Mouse (Mus musculus) forebrain, embryonic 16.5 days (tissue): Measurements from ENCODE around the gene Olfr319. TPM values are rescaled to one million over a fixed set of nuclear protein-coding genes. Genes with fewer than 3 reads are reported as not detected.
A peak's percentile ranks its signal among the peaks of the same experiment; 100 is the strongest.
"Not testable (repeated sequence)": the region's sequence is repeated elsewhere in the genome, so short reads cannot be mapped to it uniquely, and the experiment has no call there.

Experiments
- ATAC-seq: fragments of 200-750 bp; cut with Nextera tagmentation; 2 replicates; pipeline ENCODE4 v1.8.0; 2017; ENCODE audit warnings: mild to moderate bottlenecking, moderate library complexity
- H3K27ac ChIP-seq: fragments of 300-500 bp; sonication (generic); 2 replicates; pipeline ENCODE4 v1.5.1; 2014; ENCODE audit warnings: low read length, control low read depth
- H3K27me3 ChIP-seq: fragments of 300-500 bp; sonication (generic); replicated peaks from 2 replicates; pipeline ENCODE4 v1.6.1; 2014; ENCODE audit warnings: low read length; ENCODE audit not compliant: control insufficient read depth, insufficient read depth
- H3K36me3 ChIP-seq: fragments of 300-500 bp; sonication (generic); 2 replicates; pipeline ENCODE4 v1.6.1; 2014; ENCODE audit not compliant: control insufficient read depth, insufficient read depth
- H3K4me1 ChIP-seq: fragments of 300-500 bp; sonication (generic); replicated peaks from 2 replicates; pipeline ENCODE4 v1.6.1; 2014; ENCODE audit warnings: low read length; ENCODE audit not compliant: control insufficient read depth, insufficient read depth
- H3K4me2 ChIP-seq: fragments of 300-500 bp; sonication (generic); 2 replicates; pipeline ENCODE4 v1.6.1; 2014; ENCODE audit warnings: mild to moderate bottlenecking, low read length, control low read depth
- H3K4me3 ChIP-seq: fragments of 300-500 bp; sonication (generic); replicated peaks from 2 replicates; pipeline ENCODE4 v1.5.1; 2014; ENCODE audit warnings: mild to moderate bottlenecking, low read length, control low read depth
- H3K9ac ChIP-seq: fragments of 300-500 bp; sonication (generic); replicated peaks from 2 replicates; pipeline ENCODE4 v1.6.1; 2014; ENCODE audit warnings: low read depth, low read length, control low read depth
- H3K9me3 ChIP-seq: fragments of 300-500 bp; sonication (generic); 2 replicates; pipeline ENCODE4 v1.6.1; 2016; ENCODE audit warnings: low read length; ENCODE audit not compliant: control insufficient read depth
- WGBS: fragments of 180-500 bp; shearing (Covaris S2); extraction: QIAGEN DNeasy Blood & Tissue Kit; methylation state at CpG from one replicate; pipeline ENCODE4 v1.1.7; 2014; 5-methylcytosine and 5-hydroxymethylcytosine counted together
- polyA plus RNA-seq: library from polyadenylated mRNA; unstranded; fragments of >200 nt; fragmentation: Nextera tagmentation; extraction: Ambion mirVana; gene quantifications from 2 replicates; pipeline ENCODE4 v1.2.1, GENCODE M21; 2015

The Olfr319 gene
- polyA plus RNA-seq, 1 experiment from 2014 or later: not detected

GRCm38 (mm10) chr11:58727896-58728650 is 29.1 kb downstream of the Olfr319 start:
- H3K27ac ChIP-seq, H3K4me3 ChIP-seq: not testable (repeated sequence)

GRCm38 (mm10) chr11:58733372-58733771 is 34.4 kb downstream of the Olfr319 start:
- Histone ChIP-seq H3K4me3 (no peak overlapping the region), H3K9me3 (no peaks in the 10 kb centered on the region), H3K27me3 (no peaks in the 10 kb centered on the region), H3K27ac (no peak overlapping the region), H3K4me1 (no peaks in the 10 kb centered on the region), H3K9ac (no peak overlapping the region), H3K36me3 (no peaks in the 10 kb centered on the region), H3K4me2 (no peak overlapping the region)
- WGBS: 42% methylated on average over 3 of the region's 3 CpGs
- peak; percentile 63; the same call in 1 of the 2 replicates for ATAC-seq

More at GRCm38 (mm10) chr11:58727896-58728650, 29.1 kb downstream of the Olfr319 start:
- H3K36me3 ChIP-seq, H3K27me3 ChIP-seq, H3K4me1 ChIP-seq, H3K9me3 ChIP-seq, H3K9ac ChIP-seq, H3K4me2 ChIP-seq, ATAC-seq: not testable (repeated sequence)
- WGBS: 79% methylated on average over 6 of the region's 6 CpGs

- Histone ChIP-seq H3K4me1 (no peaks in the 10 kb centered on the region), H3K4me2 (no peak within 1 kb of the TSS), H3K36me3 (no peaks in the 10 kb centered on the region), H3K9me3 (no peaks in the 10 kb centered on the region), H3K9ac (no peak within 1 kb of the TSS), H3K27me3 (no peaks in the 10 kb centered on the region), H3K4me3 (no peak within 1 kb of the TSS), H3K27ac (no peak within 1 kb of the TSS)
- ATAC-seq: no peak
- WGBS: 90% methylated on average over 4 of the region's 4 CpGs
Measured at GRCm38 (mm10) chr11:58738792-58739262, 39.9 kb downstream of the Olfr319 start, which contains the start of gene Olfr317. Gene Olfr317, minus strand, starts transcription at chr11:58739212.

- not testable (repeated sequence) for H3K9ac ChIP-seq, H3K4me1 ChIP-seq, H3K27ac ChIP-seq, H3K36me3 ChIP-seq, H3K27me3 ChIP-seq, ATAC-seq, H3K9me3 ChIP-seq, H3K4me3 ChIP-seq, H3K4me2 ChIP-seq
- WGBS: 83% methylated on average over 18 of the region's 18 CpGs
Measured at GRCm38 (mm10) chr11:58751096-58751495, 52.1 kb downstream of the Olfr319 start.

- WGBS: 88% methylated on average over 2 of the region's 2 CpGs
- no peak for ATAC-seq
Measured at GRCm38 (mm10) chr11:58752434-58752833, 53.5 kb downstream of the Olfr319 start, which contains the start of gene Olfr316. Gene Olfr316, plus strand, starts transcription at chr11:58752734.

More at GRCm38 (mm10) chr11:58752434-58752833, 53.5 kb downstream of the Olfr319 start, which contains the start of gene Olfr316:
- Histone ChIP-seq H3K4me1 (no peaks in the 10 kb centered on the region), H3K36me3 (no peaks in the 10 kb centered on the region), H3K4me3 (no peak within 1 kb of the TSS), H3K4me2 (no peak within 1 kb of the TSS), H3K9ac (no peak within 1 kb of the TSS), H3K27me3 (no peaks in the 10 kb centered on the region), H3K9me3 (no peaks in the 10 kb centered on the region), H3K27ac (no peak within 1 kb of the TSS)

Other genes starting within 250 kb of the Olfr319 start
- gene Lypd9, start 246.2 kb upstream of the Olfr319 start, polyA plus RNA-seq: not detected in 2 replicates
- not detected in 2 replicates for gene Olfr30, start 236.9 kb upstream of the Olfr319 start, polyA plus RNA-seq
- gene Olfr332, start 206.6 kb upstream of the Olfr319 start, polyA plus RNA-seq: not detected in 2 replicates
- gene Olfr331, start 196.6 kb upstream of the Olfr319 start, polyA plus RNA-seq: not detected in 2 replicates
- not detected in 2 replicates for gene Olfr330, start 164.3 kb upstream of the Olfr319 start, polyA plus RNA-seq
- not detected in 2 replicates for gene Olfr329-ps, start 152.7 kb upstream of the Olfr319 start, polyA plus RNA-seq
- not detected in 2 replicates for gene Olfr328, start 143.5 kb upstream of the Olfr319 start, polyA plus RNA-seq
- gene Olfr224, start 128.6 kb upstream of the Olfr319 start, polyA plus RNA-seq: not detected in 2 replicates
- not detected in 2 replicates for gene Olfr325, start 121.4 kb upstream of the Olfr319 start, polyA plus RNA-seq
- gene Olfr324, start 104.0 kb upstream of the Olfr319 start, polyA plus RNA-seq: not detected in 2 replicates
- gene 2210407C18Rik, start 83.1 kb upstream of the Olfr319 start, polyA plus RNA-seq: not detected in 2 replicates
- not detected in 2 replicates for gene Olfr323, start 68.7 kb upstream of the Olfr319 start, polyA plus RNA-seq
- 0.09 TPM in 1 of 2 replicates, not detected in the other for gene Trim58, start 58.7 kb upstream of the Olfr319 start, polyA plus RNA-seq
- not detected in 2 replicates for gene Olfr322, start 40.4 kb upstream of the Olfr319 start, polyA plus RNA-seq
- not detected in 2 replicates for gene Olfr320, start 18.1 kb upstream of the Olfr319 start, polyA plus RNA-seq
- gene Olfr318, start 24.9 kb downstream of the Olfr319 start, polyA plus RNA-seq: not detected in 2 replicates
- 0.16 TPM in 1 of 2 replicates, not detected in the other for gene Olfr317, start 40.0 kb downstream of the Olfr319 start, polyA plus RNA-seq
- gene Olfr316, start 53.6 kb downstream of the Olfr319 start, polyA plus RNA-seq: not detected in 2 replicates
- gene Olfr315, start 74.0 kb downstream of the Olfr319 start, polyA plus RNA-seq: not detected in 2 replicates
- gene Olfr314, start 83.8 kb downstream of the Olfr319 start, polyA plus RNA-seq: not detected in 2 replicates
- 1.8 and 5.4 TPM in 2 replicates for gene Fam183b, start 102.8 kb downstream of the Olfr319 start, polyA plus RNA-seq
- not detected in 2 replicates for gene Olfr313, start 115.8 kb downstream of the Olfr319 start, polyA plus RNA-seq
- not detected in 2 replicates for gene Olfr312, start 130.1 kb downstream of the Olfr319 start, polyA plus RNA-seq
- gene Olfr311, start 140.1 kb downstream of the Olfr319 start, polyA plus RNA-seq: not detected in 2 replicates
- gene Gm12258, start 148.0 kb downstream of the Olfr319 start, polyA plus RNA-seq: 25.1 and 25.9 TPM in 2 replicates
- gene 2810021J22Rik, start 168.1 kb downstream of the Olfr319 start, polyA plus RNA-seq: 11.5 and 13.6 TPM in 2 replicates
- gene Zfp39, start 205.1 kb downstream of the Olfr319 start, polyA plus RNA-seq: 7.5 and 8.1 TPM in 2 replicates
- not detected in 2 replicates for gene Btnl10, start 218.7 kb downstream of the Olfr319 start, polyA plus RNA-seq
- 423 and 435 TPM in 2 replicates for gene Rnf187, start 239.8 kb downstream of the Olfr319 start, polyA plus RNA-seq
- 389 and 395 TPM in 2 replicates for gene Hist3h2ba, start 249.8 kb downstream of the Olfr319 start, polyA plus RNA-seq